Mouse (Mus musculus): ENCODE results near the gene Vmn1r50. TPM values are rescaled to one million over a fixed set of nuclear protein-coding genes. Genes with fewer than 3 reads are reported as not detected.
"Not testable (repeated sequence)": the region's sequence is repeated elsewhere in the genome, so short reads cannot be mapped to it uniquely, and the experiment has no call there.

Gene Vmn1r50
- not detected in 2 replicates for polyA plus RNA-seq (2016; fragmentation: Nextera tagmentation; extraction: Ambion mirVana)

- Histone ChIP-seq H3K4me2 (replicated peaks) (no peak within 1 kb of the TSS), H3K9me3 (peaks cover 7% of the 10 kb centered on the region), H3K36me3 (no peaks in the 10 kb centered on the region), H3K27ac (replicated peaks) (no peak within 1 kb of the TSS), H3K4me1 (no peaks in the 10 kb centered on the region), H3K4me3 (no peak within 1 kb of the TSS), H3K27me3 (no peaks in the 10 kb centered on the region), H3K9ac (replicated peaks) (no peak within 1 kb of the TSS)
- no peak for ATAC-seq (ENCODE audit: low FRiP score, low read depth)
- WGBS, result 66% methylated on average over 2 of the region's 2 CpGs
Measured at GRCm38 (mm10) chr6:90101130-90101529, at the start of gene Vmn1r50. Vmn1r50 (plus strand) TSS chr6:90101430.

GRCm38 (mm10) chr6:90078406-90078805 is 22.8 kb upstream of the Vmn1r50 start, which contains the start of gene Vmn1r49:
Vmn1r49 (minus strand) TSS chr6:90078506.
- 0 out of 2 replicates have a peak, but pooled peaks cover 18% of the 10 kb centered on the region for H3K9me3 ChIP-seq
- H3K27ac ChIP-seq (replicated peaks), result no peak within 1 kb of the TSS
- H3K4me3 ChIP-seq, result no peak within 1 kb of the TSS
- H3K4me2 ChIP-seq (replicated peaks), result no peak within 1 kb of the TSS
- no peak within 1 kb of the TSS for H3K9ac ChIP-seq (replicated peaks)
- no peak for ATAC-seq (ENCODE audit: low FRiP score, low read depth)
- no peaks in the 10 kb centered on the region for H3K4me1 ChIP-seq
- no peaks in the 10 kb centered on the region for H3K27me3 ChIP-seq
- H3K36me3 ChIP-seq, result no peaks in the 10 kb centered on the region
- WGBS, result 85% methylated on average over 4 of the region's 4 CpGs

- Histone ChIP-seq H3K9ac (replicated peaks) (no peak overlapping the region), H3K4me1 (no peaks in the 10 kb centered on the region), H3K27me3 (no peaks in the 10 kb centered on the region), H3K9me3 (peaks cover 11% of the 10 kb centered on the region), H3K36me3 (no peaks in the 10 kb centered on the region), H3K4me2 (replicated peaks) (no peak overlapping the region), H3K4me3 (no peak overlapping the region), H3K27ac (replicated peaks) (no peak overlapping the region)
- 86% methylated on average over 2 of the region's 2 CpGs for WGBS
- ATAC-seq (ENCODE audit: low FRiP score, low read depth), result no peak
Measured at GRCm38 (mm10) chr6:90100566-90100965, 664 bp upstream of the Vmn1r50 start.

- not testable (repeated sequence) for H3K9ac ChIP-seq (replicated peaks); H3K9me3 ChIP-seq; ATAC-seq (ENCODE audit: low FRiP score, low read depth); H3K4me3 ChIP-seq; H3K27ac ChIP-seq (replicated peaks); H3K4me2 ChIP-seq (replicated peaks); H3K27me3 ChIP-seq; H3K36me3 ChIP-seq; H3K4me1 ChIP-seq
- WGBS, result 88% methylated on average over 1 of the region's 1 CpGs
Measured at GRCm38 (mm10) chr6:90122296-90122695, 21.1 kb downstream of the Vmn1r50 start, which contains the start of gene Vmn1r51. Vmn1r51 (plus strand) TSS chr6:90122596.

Other genes starting within 250 kb of the Vmn1r50 start
- gene Vmn1r42, start 225.0 kb upstream of the Vmn1r50 start, polyA plus RNA-seq (2016; fragmentation: Nextera tagmentation; extraction: Ambion mirVana), result not detected in 2 replicates
- gene Vmn1r43, start 225.0 kb upstream of the Vmn1r50 start, polyA plus RNA-seq (2016; fragmentation: Nextera tagmentation; extraction: Ambion mirVana), result not detected in 2 replicates
- gene Vmn1r44, start 217.8 kb upstream of the Vmn1r50 start, polyA plus RNA-seq (2016; fragmentation: Nextera tagmentation; extraction: Ambion mirVana), result not detected in 2 replicates
- not detected in 2 replicates for gene Vmn1r45, start 160.8 kb upstream of the Vmn1r50 start, polyA plus RNA-seq (2016; fragmentation: Nextera tagmentation; extraction: Ambion mirVana)
- gene Vmn1r46, start 132.1 kb upstream of the Vmn1r50 start, polyA plus RNA-seq (2016; fragmentation: Nextera tagmentation; extraction: Ambion mirVana), result not detected in 2 replicates
- gene Vmn1r47, start 85.3 kb upstream of the Vmn1r50 start, polyA plus RNA-seq (2016; fragmentation: Nextera tagmentation; extraction: Ambion mirVana), result not detected in 2 replicates
- gene Vmn1r48, start 64.6 kb upstream of the Vmn1r50 start, polyA plus RNA-seq (2016; fragmentation: Nextera tagmentation; extraction: Ambion mirVana), result not detected in 2 replicates
- not detected in 2 replicates for gene Vmn1r49, start 22.9 kb upstream of the Vmn1r50 start, polyA plus RNA-seq (2016; fragmentation: Nextera tagmentation; extraction: Ambion mirVana)
- not detected in 2 replicates for gene Vmn1r51, start 21.2 kb downstream of the Vmn1r50 start, polyA plus RNA-seq (2016; fragmentation: Nextera tagmentation; extraction: Ambion mirVana)
- not detected in 2 replicates for gene Vmn1r52, start 73.4 kb downstream of the Vmn1r50 start, polyA plus RNA-seq (2016; fragmentation: Nextera tagmentation; extraction: Ambion mirVana)
- gene V1ra8, start 101.4 kb downstream of the Vmn1r50 start, polyA plus RNA-seq (2016; fragmentation: Nextera tagmentation; extraction: Ambion mirVana), result not detected in 2 replicates
- not detected in 2 replicates for gene Vmn1r53, start 123.0 kb downstream of the Vmn1r50 start, polyA plus RNA-seq (2016; fragmentation: Nextera tagmentation; extraction: Ambion mirVana)
- gene Vmn1r54, start 144.9 kb downstream of the Vmn1r50 start, polyA plus RNA-seq (2016; fragmentation: Nextera tagmentation; extraction: Ambion mirVana), result not detected in 2 replicates
- gene BC048671, start 199.8 kb downstream of the Vmn1r50 start, polyA plus RNA-seq (2016; fragmentation: Nextera tagmentation; extraction: Ambion mirVana), result not detected in 2 replicates
- gene Chst13, start 223.8 kb downstream of the Vmn1r50 start, polyA plus RNA-seq (2016; fragmentation: Nextera tagmentation; extraction: Ambion mirVana), result not detected in 2 replicates
- not detected in 2 replicates for gene Uroc1, start 231.9 kb downstream of the Vmn1r50 start, polyA plus RNA-seq (2016; fragmentation: Nextera tagmentation; extraction: Ambion mirVana)

Data from midbrain, embryonic 12.5 days (tissue).